ENCODE assay signal across 9 mouse cellular contexts in genomic region chr12:17709926-17710746, GRCm38 (mm10). TPM values are rescaled to one million over a fixed set of nuclear protein-coding genes. Genes with fewer than 3 reads are reported as not detected.
A peak's percentile ranks its signal among the peaks of the same experiment; 100 is the strongest.
DNase-seq lines count a peak whose midpoint lies in the region; ATAC-seq lines count a peak whose summit lies in the region.
"Had no signal": no experiment of that assay in that cellular context is flagged by ENCODE, and none has a peak within 500 bp of the region (broad histone marks: within the 10 kb centered on the region; RNA-seq: fewer than 3 reads in every experiment).

No protein-coding gene starts in this region.

- H3K4me1 ChIP-seq in liver, embryonic 11.5 days (replicated peaks; ENCODE audit: control insufficient read depth, insufficient read depth, low read length) = peaks cover 19% of the 10 kb centered on the region
- H3K4me1 ChIP-seq in forebrain, embryonic 14.5 days (ENCODE audit: control insufficient read depth, insufficient read depth, low read length) = peaks cover 10% of the 10 kb centered on the region
- H3K4me1 ChIP-seq in neural tube, embryonic 13.5 days (replicated peaks) = peaks cover 35% of the 10 kb centered on the region

- H3K4me3 ChIP-seq in liver, embryonic 11.5 days (ENCODE audit: low read depth, low read length) = no peak overlapping the region
- H3K4me3 ChIP-seq in forebrain, embryonic 14.5 days (ENCODE audit: low read depth, low read length) = no peak overlapping the region
- H3K4me3 ChIP-seq in neural tube, embryonic 13.5 days = no peak overlapping the region
- H3K4me3 ChIP-seq: embryonic facial prominence, embryonic 15.5 days had no signal

- H3K27ac ChIP-seq in liver, embryonic 11.5 days (ENCODE audit: low read depth, low read length) = no peak overlapping the region
- H3K27ac ChIP-seq in forebrain, embryonic 14.5 days (ENCODE audit: low read depth, low read length) = 0 out of 2 replicates have a peak overlapping the region, but pooled peaks have one; percentile 30
- H3K27ac ChIP-seq in neural tube, embryonic 13.5 days (replicated peaks) = no peak overlapping the region
- H3K27ac ChIP-seq: embryonic facial prominence, embryonic 15.5 days had no signal

- no peak for DNase-seq in liver, embryonic 11.5 days (ENCODE audit: low spot score)
- DNase-seq in liver (no peak), adipocyte (ENCODE audit: low spot score) (no peak)
- no peak for DNase-seq in forebrain, embryonic 14.5 days (ENCODE audit: low spot score)
- peak; percentile 51 for DNase-seq in kidney, postnatal 14 days
- DNase-seq in layer of hippocampus, adult 11-12 months (ENCODE audit: low spot score) = no peak

- no peaks in the 10 kb centered on the region for H3K36me3 ChIP-seq in liver, embryonic 11.5 days (ENCODE audit: control insufficient read depth, insufficient read depth, low read length)
- no peaks in the 10 kb centered on the region for H3K36me3 ChIP-seq in forebrain, embryonic 14.5 days (ENCODE audit: control insufficient read depth, insufficient read depth, low read length)
- no peaks in the 10 kb centered on the region for H3K36me3 ChIP-seq in neural tube, embryonic 13.5 days
- H3K36me3 ChIP-seq: embryonic facial prominence, embryonic 15.5 days had no signal

- no peaks in the 10 kb centered on the region for H3K9me3 ChIP-seq in liver, embryonic 11.5 days (ENCODE audit: control insufficient read depth, low read length)
- H3K9me3 ChIP-seq in forebrain, embryonic 14.5 days (replicated peaks; ENCODE audit: control insufficient read depth, low read length) = no peaks in the 10 kb centered on the region
- H3K9me3 ChIP-seq in neural tube, embryonic 13.5 days = no peaks in the 10 kb centered on the region
- H3K9me3 ChIP-seq: embryonic facial prominence, embryonic 15.5 days had no signal

- H3K4me2 ChIP-seq in liver, embryonic 11.5 days = no peak overlapping the region
- H3K4me2 ChIP-seq in forebrain, embryonic 14.5 days (ENCODE audit: low read length) = no peak overlapping the region
- no peak overlapping the region for H3K4me2 ChIP-seq in neural tube, embryonic 13.5 days
- H3K4me2 ChIP-seq: embryonic facial prominence, embryonic 15.5 days had no signal

- 67% methylated on average over 17 of the region's 17 CpGs for WGBS in liver, embryonic 11.5 days
- WGBS in forebrain, embryonic 14.5 days = 66% methylated on average over 17 of the region's 17 CpGs
- 69% methylated on average over 17 of the region's 17 CpGs for WGBS in neural tube, embryonic 13.5 days

- peak; percentile 13; the same call in 1 of the 2 replicates for ATAC-seq in liver, embryonic 11.5 days (replicated peaks; ENCODE audit: low FRiP score)
- 0 out of 2 replicates have a peak, but pooled peaks have one; percentile 25 for ATAC-seq in forebrain, embryonic 14.5 days
- peak; percentile 17; the same call in 1 of the 2 replicates for ATAC-seq in neural tube, embryonic 13.5 days (ENCODE audit: low read depth)
- ATAC-seq in erythroid progenitor cell, adult 5-6 weeks (replicated peaks; ENCODE audit: low FRiP score, poor library complexity, severe bottlenecking) = no peak

- no peaks in the 10 kb centered on the region for H3K27me3 ChIP-seq in liver, embryonic 11.5 days (replicated peaks; ENCODE audit: control insufficient read depth, insufficient read depth, low read length)
- H3K27me3 ChIP-seq in forebrain, embryonic 14.5 days (replicated peaks; ENCODE audit: control insufficient read depth, insufficient read depth, low read length) = no peaks in the 10 kb centered on the region
- no peaks in the 10 kb centered on the region for H3K27me3 ChIP-seq in neural tube, embryonic 13.5 days
- H3K27me3 ChIP-seq: embryonic facial prominence, embryonic 15.5 days had no signal

- H3K9ac ChIP-seq in liver, embryonic 11.5 days (ENCODE audit: low read depth, low read length) = no peak overlapping the region
- H3K9ac ChIP-seq in forebrain, embryonic 14.5 days (ENCODE audit: low read length) = no peak overlapping the region
- H3K9ac ChIP-seq in neural tube, embryonic 13.5 days = no peak overlapping the region
- H3K9ac ChIP-seq: embryonic facial prominence, embryonic 15.5 days had no signal

RNA-seq across cellular contexts. Expression of gene Hpcal1, which starts 19.5 kb away (rescaled TPM):
- polyA plus RNA-seq in liver, embryonic 11.5 days (2014; fragmentation: Nextera tagmentation; extraction: Ambion mirVana) = 30.2 and 31.8 TPM in 2 replicates
- 33.3 and 40.0 TPM in 2 replicates for polyA plus RNA-seq in forebrain, embryonic 14.5 days (2014; fragmentation: Nextera tagmentation; extraction: Ambion mirVana)
- 77.0 and 79.2 TPM in 2 replicates for polyA plus RNA-seq in neural tube, embryonic 13.5 days (2015; fragmentation: Nextera tagmentation; extraction: Ambion mirVana)
- 18.7 and 27.2 TPM in 2 replicates for total RNA-seq in erythroid progenitor cell, adult 5-6 weeks (2015; ENCODE audit: low replicate concordance)
- total RNA-seq in erythroid progenitor cell, adult 5-6 weeks (2017; ENCODE audit: low replicate concordance) = 3.6 and 5.9 TPM in 2 replicates
